Mouse (Mus musculus): ENCODE measurements around the gene Cdk15.

Gene Cdk15

GRCm38 (mm10) chr1:59370355-59370950 lies 113.7 kb downstream of the Cdk15 start:
- DNase-seq (ENCODE audit: low spot score in 2 of 2) = no peak

GRCm38 (mm10) chr1:59376021-59376548 lies 119.4 kb downstream of the Cdk15 start:
- no peak for DNase-seq (ENCODE audit: low spot score in 2 of 2)

DNA sequence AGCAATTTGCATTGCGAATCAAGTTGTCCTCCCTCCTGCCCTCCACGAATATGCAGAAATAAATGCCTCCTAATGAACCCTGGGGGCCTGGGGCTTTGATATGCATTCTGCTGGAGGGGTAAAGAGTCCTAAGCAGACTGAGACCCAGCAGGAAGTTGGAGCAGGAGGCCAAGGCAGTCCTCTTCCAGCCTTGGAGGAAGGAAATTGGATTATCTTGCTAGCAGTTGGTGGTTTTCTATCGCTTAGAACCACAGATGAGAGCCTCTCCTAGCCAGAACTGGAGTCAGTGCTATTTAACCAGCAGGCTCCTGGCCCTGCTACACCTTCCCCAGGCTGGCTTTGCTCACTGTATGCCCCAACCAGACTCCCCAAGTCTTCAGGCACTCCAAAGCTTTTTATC lies 119.9 kb downstream of the Cdk15 start:
- no peak for DNase-seq (ENCODE audit: low spot score in 2 of 2)

GRCm38 (mm10) chr1:59377312-59377711 lies 120.6 kb downstream of the Cdk15 start:
- no peak for DNase-seq (ENCODE audit: low spot score in 2 of 2)

DNA sequence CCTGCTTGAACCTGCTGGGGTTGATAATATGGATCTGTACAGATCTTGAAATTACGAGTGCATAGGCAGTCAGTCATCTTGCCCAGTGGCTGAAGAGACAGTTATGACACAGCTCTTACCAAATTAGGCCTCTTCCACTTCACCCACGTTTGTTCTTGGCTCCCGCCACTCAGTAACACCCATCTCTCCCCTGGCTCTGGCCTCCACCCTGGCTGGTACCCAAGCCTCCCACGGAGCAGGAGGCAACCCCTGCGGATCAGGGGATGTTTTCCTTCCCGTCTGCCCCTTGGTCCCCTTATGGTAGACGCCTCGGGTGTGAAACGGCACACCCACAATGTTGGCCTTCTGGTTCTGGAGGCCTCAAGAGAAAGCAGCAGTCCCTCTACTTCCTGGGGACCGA lies 124.2 kb downstream of the Cdk15 start:
- no peak for DNase-seq (ENCODE audit: low spot score in 2 of 2)

DNA sequence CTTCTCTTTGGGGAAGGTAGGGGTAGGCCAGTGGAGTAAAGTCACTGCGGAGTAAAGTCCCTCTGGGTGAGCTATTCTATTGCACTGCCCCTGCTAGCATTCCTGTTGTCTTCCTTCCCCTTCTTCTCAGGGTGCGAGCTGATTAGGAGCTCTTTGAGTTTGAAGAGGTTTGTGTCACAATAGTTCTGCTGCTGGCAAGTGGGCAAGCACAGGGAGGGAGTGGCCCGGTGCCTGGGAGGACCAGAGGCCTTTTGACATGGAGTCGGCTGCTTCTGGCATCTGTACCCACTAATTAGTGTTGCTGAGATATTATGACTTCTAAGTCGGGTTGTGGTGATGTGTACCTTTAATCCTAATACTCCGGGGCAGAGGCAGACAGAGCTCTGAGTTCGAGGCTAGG lies 124.8 kb downstream of the Cdk15 start:
- no peak for DNase-seq (ENCODE audit: low spot score in 2 of 2)

DNA sequence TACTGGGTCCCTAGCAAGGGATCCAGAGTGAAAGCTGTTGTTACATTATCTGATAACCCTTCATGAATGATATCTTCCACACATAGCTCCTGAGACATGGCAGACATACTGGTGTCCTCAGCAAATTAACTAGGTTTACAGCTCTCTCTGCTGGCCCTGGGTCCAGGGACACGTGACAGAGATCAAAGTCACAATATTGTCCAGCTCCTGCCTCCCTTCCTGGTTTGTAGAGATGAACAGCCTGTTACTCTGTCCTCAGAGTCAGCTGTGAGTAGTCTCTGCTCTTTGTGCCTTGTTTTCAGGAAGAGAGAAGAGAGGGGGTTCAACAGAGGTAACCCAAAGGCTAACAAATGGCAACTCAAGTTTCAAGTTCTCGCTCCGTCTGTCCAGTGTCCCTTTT lies 125.8 kb downstream of the Cdk15 start:
- no peak for DNase-seq (ENCODE audit: low spot score in 2 of 2)

DNA sequence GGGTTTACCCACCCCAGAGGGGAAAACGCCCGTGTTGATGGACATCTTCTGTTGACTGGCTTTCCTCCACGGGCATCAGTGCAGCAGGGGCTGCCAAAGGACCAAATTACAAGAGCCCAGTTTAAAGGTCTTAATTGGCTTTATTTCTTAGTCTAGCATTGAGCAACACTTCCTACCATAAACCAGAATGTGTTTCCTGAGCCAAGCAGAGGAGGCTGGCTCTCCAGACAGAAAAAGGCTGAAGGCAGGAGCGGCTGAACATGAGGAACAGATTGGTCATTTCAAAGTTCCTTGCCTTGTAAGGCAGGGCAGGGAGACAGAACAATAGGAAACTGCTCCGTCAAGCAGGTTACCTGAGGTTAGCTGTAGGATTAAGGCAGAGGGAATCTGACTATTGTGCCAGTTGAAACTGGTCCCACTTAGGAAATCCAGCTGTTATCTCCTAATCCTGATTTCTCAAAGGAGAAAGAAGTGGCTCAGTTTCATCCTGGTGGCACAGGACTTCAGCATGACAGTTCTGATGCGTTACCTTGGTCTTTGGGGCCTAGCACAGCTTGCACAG lies 126.4 kb downstream of the Cdk15 start:
- DNase-seq (ENCODE audit: low spot score in 2 of 2) = no peak

DNA sequence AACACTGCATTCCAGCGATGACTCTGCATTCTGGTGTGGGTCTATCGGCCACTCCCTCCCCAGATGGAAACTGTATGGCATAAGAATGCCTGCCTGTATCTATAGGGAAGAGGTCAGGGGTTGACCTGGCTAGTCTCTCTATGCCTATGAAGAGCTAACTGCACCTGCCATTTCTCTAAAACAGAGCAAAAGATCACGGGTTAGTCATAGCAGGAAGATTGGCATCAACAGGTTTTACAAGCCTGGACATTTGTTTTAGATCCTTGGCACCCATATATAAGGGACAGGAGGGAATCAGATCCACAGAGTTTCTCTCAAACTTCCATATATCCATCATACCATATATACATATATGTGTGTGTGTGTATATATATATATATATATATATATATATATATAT lies 127.7 kb downstream of the Cdk15 start:
- DNase-seq (ENCODE audit: low spot score in 2 of 2) = no peak

DNA sequence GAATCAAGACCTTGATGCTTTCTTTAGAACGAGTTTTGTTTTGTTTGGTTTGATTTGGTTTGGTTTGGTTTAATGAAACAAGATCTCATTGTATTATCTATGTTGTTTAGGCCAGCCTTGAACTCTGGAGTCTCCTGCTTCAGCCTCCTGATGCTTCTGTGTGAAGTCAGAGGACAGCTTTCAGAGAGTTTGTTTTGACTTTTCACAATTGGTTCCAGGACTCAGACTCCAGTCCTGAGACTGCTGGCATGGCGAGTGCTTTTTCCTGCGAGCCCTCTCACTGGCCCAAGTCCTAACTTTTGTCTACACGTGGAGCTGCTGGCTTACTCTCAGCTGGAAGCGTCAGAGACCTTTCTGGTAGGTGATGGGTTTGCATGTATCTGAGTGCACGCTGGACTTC lies 128.9 kb downstream of the Cdk15 start:
- no peak for DNase-seq (ENCODE audit: low spot score in 2 of 2)

GRCm38 (mm10) chr1:59387542-59388314 lies 131.0 kb downstream of the Cdk15 start:
- no peak for DNase-seq (ENCODE audit: low spot score in 2 of 2)

- no peak for DNase-seq (ENCODE audit: low spot score in 2 of 2)
Measured at GRCm38 (mm10) chr1:59389181-59389580, 132.5 kb downstream of the Cdk15 start.

DNA sequence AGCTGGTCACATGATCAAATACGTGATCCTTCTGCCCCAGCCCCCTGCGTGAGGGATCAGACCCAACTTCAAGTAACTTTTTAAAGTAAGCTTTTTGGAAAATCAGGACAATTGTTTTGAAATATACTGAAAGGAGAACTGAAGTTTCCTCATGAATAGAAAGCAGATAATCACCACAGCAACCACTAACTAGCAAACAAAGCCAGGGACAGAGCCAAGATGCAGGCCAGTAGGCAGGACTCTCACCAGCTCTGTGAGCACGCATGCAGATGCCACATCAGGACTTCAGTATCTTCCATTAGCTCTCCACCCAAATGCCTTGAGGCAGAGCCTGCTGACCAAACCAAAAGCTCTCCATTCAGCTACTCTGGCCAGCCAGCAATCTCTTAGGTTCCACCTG lies 135.0 kb downstream of the Cdk15 start:
- no peak for DNase-seq (ENCODE audit: low spot score in 2 of 2)

DNA sequence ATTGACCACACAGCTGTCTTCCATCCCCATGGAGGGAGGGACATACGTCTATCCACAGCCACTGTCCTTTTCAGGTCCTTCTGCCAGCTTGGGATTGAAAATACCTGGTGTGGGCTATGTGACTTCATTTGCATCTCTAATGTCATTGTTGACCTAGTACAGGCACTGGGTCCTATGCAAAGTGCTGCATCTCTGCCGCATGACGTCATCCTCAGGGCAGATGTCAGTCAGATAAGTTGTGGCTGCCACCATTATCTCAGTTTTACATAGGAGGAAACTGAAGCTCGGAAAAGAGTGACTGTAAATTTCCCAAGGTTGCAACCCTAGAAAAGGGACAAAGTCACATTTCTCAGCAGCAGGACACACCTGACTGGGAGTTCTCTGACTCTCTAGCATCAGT lies 137.4 kb downstream of the Cdk15 start:
- no peak for DNase-seq (ENCODE audit: low spot score in 2 of 2)

DNA sequence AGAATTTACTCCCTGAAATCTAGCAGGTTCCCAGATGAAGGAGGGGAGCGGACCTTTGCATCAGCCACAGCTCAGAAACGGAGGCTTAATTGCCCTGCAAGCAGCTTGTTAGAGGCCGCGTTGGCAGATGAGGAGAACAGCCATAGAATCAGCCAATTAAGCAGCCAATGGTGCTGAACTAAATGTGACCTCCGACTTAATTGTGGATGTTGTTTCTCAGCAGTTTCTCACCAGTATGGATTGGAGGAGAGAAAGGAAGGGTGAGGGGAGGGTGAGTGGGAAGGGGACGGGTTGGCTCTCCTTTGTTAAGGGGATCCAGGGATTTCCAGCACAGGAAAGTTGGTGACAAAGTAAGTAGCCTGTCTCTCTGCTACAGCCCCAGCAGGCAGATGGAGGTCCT lies 137.9 kb downstream of the Cdk15 start:
- no peak for DNase-seq (ENCODE audit: low spot score in 2 of 2)

DNA sequence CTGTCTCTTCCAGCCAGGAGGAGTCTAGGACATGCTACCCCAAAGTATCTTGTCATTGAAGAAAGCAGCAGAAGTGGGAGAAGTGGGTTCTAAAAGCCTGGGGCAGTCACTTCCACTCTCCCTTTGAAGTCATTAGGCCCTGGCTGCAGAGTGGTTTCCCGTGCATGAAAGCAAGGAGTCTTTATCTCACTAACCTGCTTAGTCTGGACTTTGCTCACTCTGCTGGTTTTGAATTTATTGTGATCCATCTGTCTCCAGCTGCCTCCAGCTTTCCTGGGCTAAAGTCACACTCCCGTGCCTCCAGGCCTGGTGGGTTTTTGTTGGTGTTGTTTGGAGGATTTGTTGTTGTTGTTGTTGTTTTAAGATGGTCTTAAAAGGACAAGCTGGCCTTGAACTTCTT lies 139.3 kb downstream of the Cdk15 start:
- no peak for DNase-seq (ENCODE audit: low spot score in 2 of 2)

DNA sequence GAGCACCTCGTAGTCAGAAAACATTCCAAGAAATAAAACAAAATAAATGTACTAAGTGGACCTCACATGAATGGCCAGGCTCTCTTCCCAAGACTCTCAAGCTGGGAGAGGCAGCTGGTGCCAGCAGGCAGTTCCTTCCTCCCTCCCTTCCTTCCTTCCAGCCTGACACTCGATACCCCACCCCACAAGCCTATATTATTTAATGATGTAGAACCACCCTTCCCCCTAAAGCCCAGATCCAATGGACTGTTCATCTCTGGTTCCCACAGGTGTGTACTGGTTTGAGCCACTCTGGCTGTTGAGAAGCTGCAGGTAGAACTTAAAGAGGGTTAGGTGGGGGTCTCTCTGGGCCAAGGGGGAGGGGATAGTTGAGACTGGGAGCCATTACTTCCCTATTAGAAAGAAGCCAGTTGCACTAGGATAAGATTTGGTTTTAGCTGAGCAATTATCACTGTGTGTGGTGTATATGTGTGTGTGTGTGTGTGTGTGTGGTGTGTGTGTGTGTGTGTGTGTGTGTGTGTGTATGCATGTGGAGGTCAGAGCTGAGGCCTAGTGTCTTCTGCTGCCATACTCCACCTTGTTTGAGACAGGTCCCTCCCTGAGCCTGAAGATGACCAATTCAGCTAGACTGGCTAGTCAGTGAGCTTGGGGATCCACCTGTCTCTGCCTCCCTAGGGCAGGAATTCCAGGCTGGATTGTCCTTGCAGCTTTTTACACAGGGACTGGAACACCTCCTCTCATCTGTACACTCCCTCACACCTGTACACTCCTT lies 143.0 kb downstream of the Cdk15 start:
- DNase-seq (ENCODE audit: low spot score in 2 of 2) = no peak

DNA sequence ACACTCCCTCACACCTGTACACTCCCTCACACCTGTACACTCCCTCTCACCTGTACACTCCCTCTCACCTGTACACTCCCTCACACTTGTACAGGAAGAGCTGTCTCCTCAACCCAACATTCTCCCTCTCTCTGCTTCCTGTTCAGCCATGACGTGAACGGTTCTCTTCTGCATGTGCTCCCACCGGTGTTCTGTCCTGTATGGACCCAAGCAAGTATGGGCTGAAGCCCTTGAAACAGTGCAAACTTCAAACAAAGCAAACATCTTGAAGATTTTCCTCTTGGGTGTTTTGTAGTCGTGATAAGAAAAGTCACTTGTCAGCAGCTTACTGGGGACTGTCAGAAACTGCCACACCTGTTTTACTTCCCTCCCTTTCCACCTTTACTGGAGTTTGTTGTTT lies 144.5 kb downstream of the Cdk15 start:
- no peak for DNase-seq (ENCODE audit: low spot score in 2 of 2)

All from thymus, postnatal 10 days (tissue).